Mouse (Mus musculus): ENCODE results near the gene Tnpo2. TPM values are rescaled to one million over a fixed set of nuclear protein-coding genes. Genes with fewer than 3 reads are reported as not detected.

The Tnpo2 gene
- polyA plus RNA-seq, 1 experiment from 2014 or later, result 19.7 TPM

GRCm38 (mm10) chr8:85023846-85024245 lies 12.9 kb upstream of the Tnpo2 start:
- no peaks in the 10 kb centered on the region for H3K9me3 ChIP-seq (ENCODE audit: control insufficient read depth, low read length)
- H3K4me1 ChIP-seq (ENCODE audit: control insufficient read depth, insufficient read depth, low read length), result peaks cover 19% of the 10 kb centered on the region
- H3K36me3 ChIP-seq (ENCODE audit: control insufficient read depth, insufficient read depth, low read length), result peaks cover 43% of the 10 kb centered on the region
- H3K9ac ChIP-seq (ENCODE audit: low read depth, low read length), result no peak overlapping the region
- peak overlapping the region; percentile 94; the same call in 1 of the 2 replicates for H3K4me2 ChIP-seq (replicated peaks; ENCODE audit: low read depth, low read length)
- ATAC-seq (ENCODE audit: low FRiP score, low TSS enrichment), result no peak
- no peak overlapping the region for H3K27ac ChIP-seq (ENCODE audit: low read depth, low read length)
- peak overlapping the region; percentile 96; the same call in 1 of the 2 replicates for H3K4me3 ChIP-seq (ENCODE audit: low read length)
- 97% methylated on average over 3 of the region's 3 CpGs for WGBS
- H3K27me3 ChIP-seq (ENCODE audit: control insufficient read depth, insufficient read depth, low read length), result no peaks in the 10 kb centered on the region

GRCm38 (mm10) chr8:85025098-85025932 lies 11.4 kb upstream of the Tnpo2 start, which contains the start of gene Asna1:
Gene Asna1, minus strand, starts transcription at chr8:85025281.
- H3K4me1 ChIP-seq (ENCODE audit: control insufficient read depth, insufficient read depth, low read length), result peaks cover 24% of the 10 kb centered on the region
- no peaks in the 10 kb centered on the region for H3K27me3 ChIP-seq (ENCODE audit: control insufficient read depth, insufficient read depth, low read length)
- H3K9ac ChIP-seq (ENCODE audit: low read depth, low read length), result peak within 1 kb of the TSS; percentile 78
- H3K9me3 ChIP-seq (ENCODE audit: control insufficient read depth, low read length), result no peaks in the 10 kb centered on the region
- peak within 1 kb of the TSS; percentile 95 for H3K27ac ChIP-seq (ENCODE audit: low read depth, low read length)
- peak within 1 kb of the TSS; percentile 94 for H3K4me2 ChIP-seq (replicated peaks; ENCODE audit: low read depth, low read length)
- 7% methylated on average over 30 of the region's 30 CpGs for WGBS
- peaks cover 42% of the 10 kb centered on the region for H3K36me3 ChIP-seq (ENCODE audit: control insufficient read depth, insufficient read depth, low read length)
- H3K4me3 ChIP-seq (ENCODE audit: low read length), result peak within 1 kb of the TSS; percentile 96
- ATAC-seq (ENCODE audit: low FRiP score, low TSS enrichment), result peak; percentile 87

GRCm38 (mm10) chr8:85026670-85027515 lies 9.8 kb upstream of the Tnpo2 start, which contains the start of gene Trir:
Gene Trir, plus strand, starts transcription at chr8:85026823.
- Histone ChIP-seq H3K36me3 (ENCODE audit: control insufficient read depth, insufficient read depth, low read length) (peaks cover 46% of the 10 kb centered on the region), H3K4me1 (ENCODE audit: control insufficient read depth, insufficient read depth, low read length) (peaks cover 24% of the 10 kb centered on the region), H3K4me3 (ENCODE audit: low read length) (peak within 1 kb of the TSS; percentile 100), H3K27ac (ENCODE audit: low read depth, low read length) (peak within 1 kb of the TSS; percentile 95), H3K9me3 (ENCODE audit: control insufficient read depth, low read length) (no peaks in the 10 kb centered on the region), H3K27me3 (ENCODE audit: control insufficient read depth, insufficient read depth, low read length) (no peaks in the 10 kb centered on the region), H3K9ac (ENCODE audit: low read depth, low read length) (peak within 1 kb of the TSS; percentile 100), H3K4me2 (replicated peaks; ENCODE audit: low read depth, low read length) (peak within 1 kb of the TSS; percentile 94)
- WGBS, result under 1% methylated on average over 75 of the region's 75 CpGs
- ATAC-seq (ENCODE audit: low FRiP score, low TSS enrichment), result peak; percentile 85

- H3K4me3 ChIP-seq (ENCODE audit: low read length), result peak overlapping the region; percentile 100
- H3K36me3 ChIP-seq (ENCODE audit: control insufficient read depth, insufficient read depth, low read length), result peaks cover 47% of the 10 kb centered on the region
- WGBS, result under 1% methylated on average over 13 of the region's 13 CpGs
- no peaks in the 10 kb centered on the region for H3K27me3 ChIP-seq (ENCODE audit: control insufficient read depth, insufficient read depth, low read length)
- H3K9ac ChIP-seq (ENCODE audit: low read depth, low read length), result peak overlapping the region; percentile 100
- peaks cover 24% of the 10 kb centered on the region for H3K4me1 ChIP-seq (ENCODE audit: control insufficient read depth, insufficient read depth, low read length)
- ATAC-seq (ENCODE audit: low FRiP score, low TSS enrichment), result no peak
- no peaks in the 10 kb centered on the region for H3K9me3 ChIP-seq (ENCODE audit: control insufficient read depth, low read length)
- H3K4me2 ChIP-seq (replicated peaks; ENCODE audit: low read depth, low read length), result peak overlapping the region; percentile 94
- peak overlapping the region; percentile 95 for H3K27ac ChIP-seq (ENCODE audit: low read depth, low read length)
Observed at GRCm38 (mm10) chr8:85027516-85027855, 9.2 kb upstream of the Tnpo2 start.

- Histone ChIP-seq H3K9me3 (ENCODE audit: control insufficient read depth, low read length) (no peaks in the 10 kb centered on the region), H3K27me3 (ENCODE audit: control insufficient read depth, insufficient read depth, low read length) (no peaks in the 10 kb centered on the region), H3K4me2 (replicated peaks; ENCODE audit: low read depth, low read length) (peak overlapping the region; percentile 94), H3K27ac (ENCODE audit: low read depth, low read length) (no peak overlapping the region), H3K4me1 (ENCODE audit: control insufficient read depth, insufficient read depth, low read length) (peaks cover 24% of the 10 kb centered on the region), H3K9ac (ENCODE audit: low read depth, low read length) (peak overlapping the region; percentile 100), H3K4me3 (ENCODE audit: low read length) (peak overlapping the region; percentile 100), H3K36me3 (ENCODE audit: control insufficient read depth, insufficient read depth, low read length) (peaks cover 48% of the 10 kb centered on the region)
- WGBS, result 24% methylated on average over 2 of the region's 2 CpGs
- ATAC-seq (ENCODE audit: low FRiP score, low TSS enrichment), result no peak
Observed at GRCm38 (mm10) chr8:85027922-85028321, 8.8 kb upstream of the Tnpo2 start.

GRCm38 (mm10) chr8:85029271-85029670 lies 7.4 kb upstream of the Tnpo2 start:
- Histone ChIP-seq H3K9ac (ENCODE audit: low read depth, low read length) (0 out of 2 replicates have a peak overlapping the region, but pooled peaks have one; percentile 12), H3K4me3 (ENCODE audit: low read length) (peak overlapping the region; percentile 100), H3K9me3 (ENCODE audit: control insufficient read depth, low read length) (no peaks in the 10 kb centered on the region), H3K4me2 (replicated peaks; ENCODE audit: low read depth, low read length) (peak overlapping the region; percentile 94; the same call in 1 of the 2 replicates), H3K27me3 (ENCODE audit: control insufficient read depth, insufficient read depth, low read length) (no peaks in the 10 kb centered on the region), H3K36me3 (ENCODE audit: control insufficient read depth, insufficient read depth, low read length) (peaks cover 42% of the 10 kb centered on the region), H3K27ac (ENCODE audit: low read depth, low read length) (no peak overlapping the region), H3K4me1 (ENCODE audit: control insufficient read depth, insufficient read depth, low read length) (peaks cover 20% of the 10 kb centered on the region)
- 92% methylated on average over 14 of the region's 14 CpGs for WGBS
- ATAC-seq (ENCODE audit: low FRiP score, low TSS enrichment), result no peak

- Histone ChIP-seq H3K36me3 (ENCODE audit: control insufficient read depth, insufficient read depth, low read length) (peaks cover 42% of the 10 kb centered on the region), H3K27me3 (ENCODE audit: control insufficient read depth, insufficient read depth, low read length) (no peaks in the 10 kb centered on the region), H3K9me3 (ENCODE audit: control insufficient read depth, low read length) (no peaks in the 10 kb centered on the region), H3K4me3 (ENCODE audit: low read length) (no peak overlapping the region), H3K4me1 (ENCODE audit: control insufficient read depth, insufficient read depth, low read length) (peaks cover 19% of the 10 kb centered on the region), H3K9ac (ENCODE audit: low read depth, low read length) (no peak overlapping the region), H3K4me2 (replicated peaks; ENCODE audit: low read depth, low read length) (no peak overlapping the region), H3K27ac (ENCODE audit: low read depth, low read length) (no peak overlapping the region)
- WGBS, result 83% methylated on average over 4 of the region's 4 CpGs
- ATAC-seq (ENCODE audit: low FRiP score, low TSS enrichment), result no peak
Observed at GRCm38 (mm10) chr8:85032622-85033311, 3.9 kb upstream of the Tnpo2 start.

- ATAC-seq (ENCODE audit: low FRiP score, low TSS enrichment), result no peak
- Histone ChIP-seq H3K9ac (ENCODE audit: low read depth, low read length) (no peak overlapping the region), H3K4me3 (ENCODE audit: low read length) (no peak overlapping the region), H3K9me3 (ENCODE audit: control insufficient read depth, low read length) (no peaks in the 10 kb centered on the region), H3K4me2 (replicated peaks; ENCODE audit: low read depth, low read length) (no peak overlapping the region), H3K27me3 (ENCODE audit: control insufficient read depth, insufficient read depth, low read length) (no peaks in the 10 kb centered on the region), H3K36me3 (ENCODE audit: control insufficient read depth, insufficient read depth, low read length) (peaks cover 42% of the 10 kb centered on the region), H3K4me1 (ENCODE audit: control insufficient read depth, insufficient read depth, low read length) (peaks cover 13% of the 10 kb centered on the region), H3K27ac (ENCODE audit: low read depth, low read length) (no peak overlapping the region)
- 71% methylated on average over 1 of the region's 1 CpGs for WGBS
Observed at GRCm38 (mm10) chr8:85033867-85034266, 2.8 kb upstream of the Tnpo2 start.

Data from kidney, embryonic 14.5 days (tissue).